8 mouse cellular contexts compared by ENCODE assay signal in the genomic region with DNA sequence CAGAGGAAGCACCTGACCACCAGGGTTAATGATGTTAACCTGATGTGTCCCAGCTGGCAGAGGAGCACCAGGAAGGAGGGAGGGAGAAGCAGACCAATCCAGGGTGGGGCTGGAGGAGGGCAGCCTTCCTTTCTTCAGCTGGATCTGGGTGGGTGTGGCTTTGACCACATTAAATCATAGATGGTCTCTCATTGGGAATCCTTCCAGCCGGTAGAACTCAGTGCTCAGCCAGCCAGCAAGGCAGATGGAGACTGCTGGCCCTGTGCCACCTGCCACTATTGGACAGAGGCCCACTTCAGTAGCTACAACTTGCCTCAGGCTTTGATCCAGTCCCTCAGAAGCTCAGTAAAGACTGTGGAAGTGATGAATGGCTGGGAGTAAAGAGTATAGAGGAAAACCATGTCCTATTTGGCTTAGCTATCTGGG.
DNase-seq lines count a peak whose midpoint lies in the region; ATAC-seq lines count a peak whose summit lies in the region.

No protein-coding gene starts in this region.

- H3K9me3 ChIP-seq in embryonic facial prominence, embryonic 14.5 days (ENCODE audit: control insufficient read depth, low read length), result peaks cover 16% of the 10 kb centered on the region
- peaks cover 8% of the 10 kb centered on the region; the same call in 1 of the 2 replicates for H3K9me3 ChIP-seq in embryonic facial prominence, embryonic 10.5 days

- no peaks in the 10 kb centered on the region for H3K27me3 ChIP-seq in embryonic facial prominence, embryonic 14.5 days (replicated peaks; ENCODE audit: control insufficient read depth, insufficient read depth, low read length)
- H3K27me3 ChIP-seq in embryonic facial prominence, embryonic 10.5 days (replicated peaks; ENCODE audit: low read depth, poor library complexity, severe bottlenecking), result no peaks in the 10 kb centered on the region

- no peaks in the 10 kb centered on the region for H3K36me3 ChIP-seq in embryonic facial prominence, embryonic 14.5 days (ENCODE audit: control insufficient read depth, insufficient read depth, low read length)
- no peaks in the 10 kb centered on the region for H3K36me3 ChIP-seq in embryonic facial prominence, embryonic 10.5 days (replicated peaks)

- H3K4me2 ChIP-seq in embryonic facial prominence, embryonic 14.5 days (ENCODE audit: low read depth, low read length), result no peak overlapping the region

- peak; percentile 41; the same call in 1 of the 2 replicates for ATAC-seq in embryonic facial prominence, embryonic 14.5 days (ENCODE audit: low read depth)

- no peak overlapping the region for H3K27ac ChIP-seq in embryonic facial prominence, embryonic 14.5 days (replicated peaks; ENCODE audit: low read depth, low read length)
- H3K27ac ChIP-seq in embryonic facial prominence, embryonic 10.5 days (replicated peaks), result no peak overlapping the region

- H3K4me3 ChIP-seq in embryonic facial prominence, embryonic 14.5 days (ENCODE audit: low read depth, low read length), result no peak overlapping the region
- no peak overlapping the region for H3K4me3 ChIP-seq in embryonic facial prominence, embryonic 10.5 days

- WGBS in embryonic facial prominence, embryonic 14.5 days, result 10% methylated on average over 1 of the region's 1 CpGs
- 67% methylated on average over 1 of the region's 1 CpGs for WGBS in embryonic facial prominence, embryonic 10.5 days

- no peak overlapping the region for H3K9ac ChIP-seq in embryonic facial prominence, embryonic 14.5 days (ENCODE audit: low read depth, low read length)

- DNase-seq in embryonic facial prominence, embryonic 14.5 days (ENCODE audit: low spot score), result peak; percentile 83
- no peak for DNase-seq in embryonic facial prominence, embryonic 10.5 days (ENCODE audit: low spot score)
- DNase-seq in retina, postnatal 1 day, result peak; percentile 75
- DNase-seq in retina, embryonic 14.5 days (ENCODE audit: low spot score), result no peak
- peak; percentile 4 for DNase-seq in kidney, adult 11 months
- DNase-seq in left cerebral cortex, adult 8-10 months (ENCODE audit: low spot score in 2 of 2), result peak; percentile 15 to 46
- peak; percentile 0 for DNase-seq in skeletal muscle tissue, adult 2 months (ENCODE audit: low read depth, low spot score)
- DNase-seq in thymus, postnatal 25 days, result no peak

- peaks cover 3% of the 10 kb centered on the region; the same call in 1 of the 2 replicates for H3K4me1 ChIP-seq in embryonic facial prominence, embryonic 14.5 days (ENCODE audit: control insufficient read depth, insufficient read depth, low read length)
- H3K4me1 ChIP-seq in embryonic facial prominence, embryonic 10.5 days, result peaks cover 8% of the 10 kb centered on the region

Comparison
In these comparisons a context has a peak if more than half of its experiments do, and no peak if none do; other contexts are left out.
1. DNase-seq: peak in embryonic facial prominence, embryonic 14.5 days (single experiment), retina, postnatal 1 day (single experiment), kidney, adult 11 months (single experiment), left cerebral cortex, adult 8-10 months (2 of 2) and skeletal muscle tissue, adult 2 months (single experiment); none in embryonic facial prominence, embryonic 10.5 days (single experiment), retina, embryonic 14.5 days (single experiment) and thymus, postnatal 25 days (single experiment).